Mouse (Mus musculus): ENCODE measurements at regions not wholly inside any gene's neighbourhood (a gene's known extent, or its start where the extent isn't known, plus 50 kb on each side); places are given as distances from the start of the nearest gene placed in this dataset.

DNA sequence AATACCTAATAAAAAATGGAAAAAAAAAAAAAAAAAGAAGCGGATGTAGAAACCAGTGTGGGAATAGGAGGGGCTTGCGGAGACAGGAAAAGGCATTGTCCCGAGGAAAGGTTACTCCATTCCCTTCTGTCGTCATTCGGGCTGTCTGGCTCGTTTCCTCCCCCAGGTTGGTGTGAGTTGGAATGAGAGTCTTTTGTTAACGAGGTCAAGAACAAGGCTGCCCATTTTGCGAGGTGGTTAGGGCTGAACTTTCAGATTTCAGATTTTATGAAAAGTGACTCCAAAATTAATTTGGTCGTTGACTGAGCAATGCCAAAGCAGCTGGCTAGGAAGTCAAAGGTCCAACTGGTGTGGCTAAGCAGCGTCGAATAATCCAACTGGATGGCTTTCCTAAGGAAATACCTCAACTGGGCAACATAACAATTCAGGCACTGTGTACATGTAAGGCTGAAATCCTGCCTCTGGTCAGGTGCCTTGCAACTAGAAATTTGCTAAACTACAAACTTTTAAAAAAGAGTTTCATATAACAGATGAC, 50.6 kb upstream of the Rpl34 start:
- DNase-seq, result no peak
- intact Hi-C loops (cut with DNase I), result no loop called here
